Mouse (Mus musculus): ENCODE data around the gene Cpn1. TPM values are rescaled to one million over a fixed set of nuclear protein-coding genes. Genes with fewer than 3 reads are reported as not detected.

The Cpn1 gene
- polyA plus RNA-seq, 1 experiment: not detected

GRCm38 (mm10) chr19:43906492-43906891 is 79.9 kb downstream of the Cpn1 start:
- no peak for TF ChIP-seq GATA1 (IDR thresholded peaks at IDR 0.05; ENCODE audit: low read length)

Other genes with a start within 250 kb of the Cpn1 start
- gene Cutc, start 233.6 kb downstream of the Cpn1 start, polyA plus RNA-seq (2012): 2.8 and 4.5 TPM in 2 replicates
- gene Cox15, start 233.6 kb downstream of the Cpn1 start, polyA plus RNA-seq (2012): 5.7 and 6.1 TPM in 2 replicates
- not detected in 2 replicates for gene Abcc2, start 204.4 kb downstream of the Cpn1 start, polyA plus RNA-seq (2012)
- gene Dnmbp, start 46.4 kb downstream of the Cpn1 start, polyA plus RNA-seq (2012): not detected in 2 replicates
- gene Cyp2c23, start 42.7 kb upstream of the Cpn1 start, polyA plus RNA-seq (2012): not detected in 2 replicates
- gene Erlin1, start 83.2 kb upstream of the Cpn1 start, polyA plus RNA-seq (2012): 10.1 and 11.8 TPM in 2 replicates
- gene Chuk, start 120.9 kb upstream of the Cpn1 start, polyA plus RNA-seq (2012): 12.1 and 15.8 TPM in 2 replicates
- gene Cwf19l1, start 149.3 kb upstream of the Cpn1 start, polyA plus RNA-seq (2012): 8.3 and 10.7 TPM in 2 replicates
- 159 and 217 TPM in 2 replicates for gene Bloc1s2, start 159.9 kb upstream of the Cpn1 start, polyA plus RNA-seq (2012)
- not detected in 2 replicates for gene Pkd2l1, start 205.9 kb upstream of the Cpn1 start, polyA plus RNA-seq (2012)
- not detected in 2 replicates for gene Scd3, start 216.7 kb upstream of the Cpn1 start, polyA plus RNA-seq (2012)

All from G1E-ER4 (cell line).